Comparison of ENCODE assay signal across 10 mouse cellular contexts in the genomic region with DNA sequence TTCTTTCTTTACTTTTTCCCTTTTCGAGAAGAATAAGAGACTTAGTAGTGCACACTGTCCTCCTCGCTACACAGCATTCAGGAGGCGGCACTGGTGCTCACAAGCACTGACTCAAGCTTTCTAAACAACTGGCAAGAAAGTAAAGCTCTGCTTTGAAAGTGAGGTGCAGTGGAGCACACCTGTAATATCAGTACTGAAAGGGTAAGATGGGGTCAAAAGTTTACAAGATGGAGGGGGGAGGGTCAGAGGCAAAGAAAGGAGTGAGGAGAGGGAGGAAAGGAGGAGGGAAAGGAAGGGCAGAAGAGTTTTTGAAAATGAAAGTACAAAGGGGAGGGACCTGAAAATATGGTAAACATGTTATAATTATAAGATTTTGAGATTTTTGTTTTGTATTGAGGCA.
"Had no signal": no experiment of that assay in that cellular context is flagged by ENCODE, and none has a peak within 500 bp of the region (broad histone marks: within the 10 kb centered on the region; RNA-seq: fewer than 3 reads in every experiment).

No protein-coding gene starts in this region.

- H3K27ac ChIP-seq: kidney, postnatal 0 days; liver, embryonic 13.5 days; macrophage; midbrain, embryonic 13.5 days had no signal

- H3K4me2 ChIP-seq: liver, embryonic 13.5 days; midbrain, embryonic 13.5 days had no signal

- H3K4me1 ChIP-seq: midbrain, embryonic 13.5 days had no signal

- H3K27me3 ChIP-seq: liver, embryonic 13.5 days; midbrain, embryonic 13.5 days had no signal

- ATAC-seq: midbrain, embryonic 13.5 days had no signal

- H3K4me3 ChIP-seq: liver, embryonic 13.5 days; midbrain, embryonic 13.5 days had no signal

- DNase-seq: kidney, adult 2 months; kidney, postnatal 25 days; liver, embryonic 13.5 days; lung, adult 2 months; lung, postnatal 14 days; thymus, adult 18-20 months; thymus, postnatal 36 days had no signal

- H3K9me3 ChIP-seq: liver, embryonic 13.5 days; midbrain, embryonic 13.5 days had no signal

- H3K9ac ChIP-seq: liver, embryonic 13.5 days; midbrain, embryonic 13.5 days had no signal
